Mouse (Mus musculus) lung, adult 18-20 months (tissue): ENCODE data around the gene Nup107.
"Not testable (repeated sequence)": the region's sequence is repeated elsewhere in the genome, so short reads cannot be mapped to it uniquely, and the experiment has no call there.

Source experiments
- DNase-seq, 2 experiments: peaks; one replicate each; pipeline ENCODE4 v3.0.0; 2022; ENCODE audit warnings: mixed read lengths in 2 of 2

Gene Nup107

DNA sequence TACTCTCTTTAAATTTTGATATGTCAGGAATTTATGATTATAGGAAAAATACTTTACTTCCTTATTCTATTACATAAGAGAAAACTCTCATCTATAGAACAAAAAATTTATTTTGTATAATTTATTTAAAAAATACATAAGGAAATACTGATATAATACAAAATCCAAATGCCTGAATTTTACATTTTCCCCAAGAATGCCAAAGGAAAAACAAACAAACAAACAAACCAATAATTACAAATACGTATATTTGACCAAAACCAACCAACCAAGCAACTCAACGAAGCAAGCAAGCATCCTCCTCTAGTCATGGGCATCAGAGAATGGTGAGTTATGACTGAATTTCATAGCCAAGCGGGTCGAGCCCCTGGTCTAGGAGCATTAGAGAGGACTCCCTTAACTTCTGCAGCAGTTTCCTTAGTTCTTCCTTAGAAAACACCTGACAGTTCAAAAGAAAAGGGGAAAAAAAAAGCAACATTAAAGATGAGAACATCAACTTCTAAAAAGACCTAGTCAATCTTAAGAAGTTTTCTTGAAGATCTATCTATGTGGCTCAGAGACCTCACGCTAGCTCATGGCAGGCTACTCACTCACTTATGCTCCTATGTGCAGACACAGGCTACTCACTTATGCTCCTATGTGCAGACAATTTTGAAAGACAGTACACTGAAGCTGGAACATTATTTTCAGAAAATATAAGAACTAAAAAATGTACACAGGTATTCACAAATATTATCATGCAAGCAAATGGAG lies 41.8 kb downstream of the Nup107 start:
- DNase-seq, result no peak

DNA sequence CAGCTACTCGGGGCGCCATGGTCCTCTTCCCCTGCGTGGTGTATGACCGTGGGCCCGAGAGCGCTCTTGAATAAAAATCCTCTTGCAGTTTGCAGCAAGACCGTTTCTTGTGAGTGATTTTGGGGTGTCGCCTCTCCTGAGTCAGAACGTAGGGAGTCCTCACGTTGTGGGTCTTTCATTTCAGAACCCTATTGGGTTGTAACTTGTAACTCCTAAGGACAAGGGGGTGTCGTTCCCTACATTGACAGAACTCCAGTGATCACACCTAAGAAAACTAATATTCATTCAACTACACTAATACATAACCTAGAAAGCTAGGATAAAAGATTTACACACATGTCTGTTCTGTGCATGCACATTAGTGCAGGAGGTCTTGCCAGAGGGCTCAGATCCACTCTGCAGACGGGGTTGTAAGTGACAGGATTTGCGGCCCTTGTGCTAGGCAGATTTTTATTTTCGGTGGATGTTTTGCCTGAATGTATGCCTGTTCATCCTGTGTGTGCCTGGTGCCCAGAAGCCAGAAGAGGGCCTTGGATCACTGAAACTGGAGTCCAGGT lies 42.6 kb downstream of the Nup107 start:
- no peak for DNase-seq

DNA sequence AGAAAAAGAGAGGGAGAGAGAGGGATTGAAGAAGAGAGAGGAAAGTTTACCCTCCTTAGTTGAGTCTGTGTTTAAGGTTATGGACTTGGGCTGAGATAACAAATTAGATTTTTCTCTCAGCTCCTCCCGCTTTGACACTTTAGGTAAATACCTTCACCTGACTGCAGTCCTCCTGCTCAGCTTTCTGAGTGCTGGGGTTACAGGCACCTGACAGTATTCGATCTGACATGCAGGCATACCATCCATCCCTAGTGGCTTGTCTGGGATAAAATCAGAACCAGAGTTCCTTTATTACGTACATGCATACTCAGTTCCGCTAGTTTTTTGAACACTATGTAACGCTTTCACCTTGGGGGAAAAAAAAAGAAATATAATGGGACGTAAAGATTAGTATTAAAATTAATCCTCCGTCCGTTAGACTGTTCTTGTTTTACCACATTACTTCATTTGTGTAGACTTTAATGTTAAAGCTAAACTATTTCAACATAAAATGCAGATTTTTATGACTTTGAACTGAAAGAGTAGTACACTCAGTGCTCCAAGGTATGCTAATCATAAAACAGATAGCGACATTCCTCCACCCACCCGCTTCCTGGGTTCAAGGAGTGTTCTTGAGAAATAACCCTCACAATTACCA lies 43.3 kb downstream of the Nup107 start:
- DNase-seq, result no peak

DNA sequence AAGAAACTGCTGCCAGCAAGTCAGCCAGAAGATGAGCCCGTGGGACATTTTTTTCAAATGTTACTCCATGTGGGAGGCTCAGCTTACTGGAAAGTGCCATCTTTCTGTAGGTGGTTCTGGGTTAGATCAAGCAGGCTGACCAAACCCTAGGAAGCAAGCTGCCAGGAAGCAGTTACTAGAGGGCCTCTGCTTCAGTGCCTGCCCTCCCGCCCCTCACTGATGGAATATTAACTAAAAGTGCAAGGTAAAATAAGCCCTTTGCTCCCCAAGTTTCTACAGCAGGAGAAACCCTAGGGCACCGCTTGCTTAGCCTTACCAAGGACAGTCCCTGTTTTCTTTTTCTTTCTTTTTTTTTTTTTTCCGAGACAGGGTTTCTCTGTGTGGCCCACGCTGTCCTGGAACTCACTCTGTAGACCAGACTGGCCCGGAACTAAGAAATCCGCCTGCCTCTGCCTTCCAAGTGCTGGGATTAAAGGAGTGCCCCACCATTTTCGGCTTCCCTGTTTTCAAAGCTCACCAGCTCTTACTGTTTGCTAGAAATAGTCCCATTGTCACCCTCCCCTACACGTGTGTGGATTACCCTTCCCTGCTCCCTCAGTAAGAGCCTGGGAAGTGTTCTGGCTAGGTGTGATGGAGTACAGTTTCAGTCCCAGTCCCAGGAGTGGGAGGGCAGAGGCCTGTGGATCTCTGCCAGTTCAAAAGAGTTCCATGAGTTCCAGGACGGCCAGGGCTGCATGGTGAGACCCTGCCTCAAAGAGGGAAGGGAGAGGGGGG lies 44.0 kb downstream of the Nup107 start:
- DNase-seq, result no peak

DNA sequence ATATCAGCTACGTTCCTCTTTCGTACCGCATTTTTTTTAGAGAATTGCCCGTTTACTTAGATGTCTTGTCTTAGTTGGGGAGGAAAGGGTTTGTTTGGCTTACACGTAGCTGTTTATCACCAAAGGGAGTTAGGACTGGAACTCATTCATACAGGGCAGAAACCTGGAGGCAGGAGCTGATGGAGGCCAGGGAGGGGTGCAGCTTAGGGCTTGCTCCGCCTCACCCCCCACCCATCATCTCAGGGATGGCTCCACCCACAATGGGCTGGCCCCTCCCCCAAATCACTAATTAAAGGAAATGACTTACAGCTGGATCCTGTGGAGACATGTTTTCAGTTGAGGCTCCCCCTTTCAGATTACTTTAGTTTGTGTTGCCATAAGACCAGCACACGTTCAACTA lies 44.8 kb downstream of the Nup107 start:
- DNase-seq, result no peak

DNA sequence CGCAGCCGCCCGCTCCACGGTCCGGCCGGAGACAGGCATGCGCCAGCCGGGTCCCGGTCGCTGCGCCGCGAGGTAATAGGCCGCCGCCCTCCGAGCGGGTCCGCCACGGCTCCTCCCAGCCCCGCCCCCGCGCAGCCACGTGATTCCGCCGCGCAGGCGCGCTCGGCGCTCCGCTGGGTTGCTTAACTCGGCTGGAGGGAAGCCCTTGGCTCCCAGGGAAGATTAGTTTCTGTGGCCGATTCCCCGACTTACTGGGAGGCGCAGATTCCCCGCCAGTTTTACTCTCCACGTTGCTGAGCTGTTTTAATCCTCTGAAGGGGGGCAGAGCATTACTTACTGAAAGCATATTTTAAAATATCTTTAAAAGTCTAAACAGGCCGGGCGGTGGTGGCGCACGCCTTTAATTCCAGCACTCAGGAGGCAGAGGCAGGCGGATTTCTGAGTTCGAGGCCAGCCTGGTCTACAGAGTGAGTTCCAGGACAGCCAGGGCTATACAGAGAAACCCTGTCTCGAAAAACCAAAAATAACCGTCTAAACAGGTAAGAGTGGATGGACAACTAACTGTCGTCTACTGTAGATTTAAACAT lies 46.1 kb downstream of the Nup107 start, which contains the start of gene Slc35e3:
Slc35e3 (minus strand) TSS at position 69 of the 587 bp plus-strand sequence.
- DNase-seq, result peak; percentile 96 to 97

DNA sequence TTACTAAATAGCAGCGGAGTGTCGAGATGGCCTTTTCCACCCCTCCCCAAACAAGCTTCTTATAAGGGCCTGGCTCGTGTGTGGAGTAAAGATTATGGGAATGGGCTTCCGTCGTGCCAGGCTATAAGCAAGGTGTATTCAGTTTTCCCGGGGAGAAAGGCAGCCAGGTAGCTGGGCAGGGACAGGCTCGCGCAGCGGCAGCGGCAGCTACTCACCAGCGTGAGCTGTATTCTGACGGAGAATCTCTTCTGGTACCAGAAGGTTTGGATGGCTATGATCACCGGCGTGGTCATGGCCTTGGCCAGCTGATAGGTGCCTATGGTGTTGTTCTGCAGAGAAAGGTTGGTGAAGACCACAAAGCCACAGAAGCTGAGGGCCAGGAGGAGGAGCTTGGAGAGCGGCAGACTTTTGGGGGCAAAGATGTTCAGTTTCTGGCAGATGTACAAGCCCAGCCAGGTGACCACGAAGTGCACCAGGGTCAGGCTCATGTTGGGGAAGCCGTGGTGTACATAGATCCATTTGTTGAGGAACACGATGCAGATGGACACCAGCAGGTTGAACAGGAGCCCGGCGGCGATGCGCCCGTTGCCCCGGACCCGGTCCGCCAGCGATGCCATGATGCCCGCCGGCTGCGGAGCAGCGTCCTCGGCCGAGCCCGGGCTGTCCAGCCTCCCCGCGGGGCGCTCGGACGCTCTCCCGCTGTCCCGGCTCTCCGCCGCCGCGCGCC lies 46.8 kb downstream of the Nup107 start:
- not testable (repeated sequence) for DNase-seq

DNA sequence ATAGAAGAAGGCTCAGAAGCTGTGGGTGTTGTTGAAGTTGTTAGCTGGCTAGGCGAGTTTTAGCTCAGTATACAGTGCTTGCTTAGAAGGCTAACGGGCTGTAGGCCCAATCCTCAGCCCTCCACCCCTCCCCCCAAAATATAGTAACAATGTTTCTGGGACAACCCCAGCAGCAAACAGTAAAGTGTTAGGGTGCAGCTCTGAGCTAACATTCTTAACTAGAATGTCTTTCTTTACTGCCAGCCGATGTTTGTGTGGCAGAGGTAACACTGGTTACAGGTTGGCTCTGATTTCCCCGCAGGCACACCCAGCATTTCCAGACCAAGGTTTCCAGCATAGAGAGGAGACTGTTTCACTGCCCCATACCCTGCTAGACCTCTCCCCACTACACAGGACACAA lies 48.6 kb downstream of the Nup107 start:
- peak in 1 of 2 experiments; percentile 28 for DNase-seq

DNA sequence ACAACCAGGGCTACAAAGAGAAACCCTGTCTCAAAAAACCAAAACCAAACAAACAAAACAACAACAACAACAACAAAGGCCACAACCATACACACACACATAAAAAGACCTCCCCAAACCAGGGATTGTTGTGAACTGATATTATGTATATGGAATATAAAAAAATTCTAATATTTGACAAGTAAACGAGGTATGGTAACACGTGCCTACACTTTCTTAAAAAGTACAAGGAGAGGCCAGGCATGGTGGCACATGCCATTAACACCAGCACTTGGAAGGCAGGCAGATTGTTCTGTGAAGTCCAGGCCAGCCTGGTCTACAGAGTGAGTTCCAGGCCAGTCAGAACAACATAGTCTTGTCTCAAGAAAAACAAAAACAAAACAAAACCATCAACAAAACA lies 49.3 kb downstream of the Nup107 start:
- DNase-seq, result no peak

DNA sequence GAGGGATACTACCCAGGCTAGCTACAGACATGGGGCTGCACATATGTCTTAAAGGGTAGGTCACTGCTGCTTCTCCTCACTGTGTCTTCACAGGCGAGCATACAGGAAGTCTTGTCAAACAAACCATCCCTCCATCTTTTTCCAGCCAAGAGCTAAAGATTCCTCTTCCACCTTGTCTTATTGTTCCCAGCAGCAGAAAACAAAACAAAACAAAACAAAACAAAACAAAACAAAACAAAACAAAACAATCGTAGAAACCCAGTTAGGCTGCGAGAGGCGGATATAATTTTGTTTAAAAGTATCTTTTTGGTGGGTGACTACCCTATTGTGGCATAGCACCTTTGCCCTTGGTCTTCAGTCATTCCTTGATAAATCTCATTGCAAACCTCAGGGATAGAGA lies 49.9 kb downstream of the Nup107 start:
- DNase-seq, result no peak

DNA sequence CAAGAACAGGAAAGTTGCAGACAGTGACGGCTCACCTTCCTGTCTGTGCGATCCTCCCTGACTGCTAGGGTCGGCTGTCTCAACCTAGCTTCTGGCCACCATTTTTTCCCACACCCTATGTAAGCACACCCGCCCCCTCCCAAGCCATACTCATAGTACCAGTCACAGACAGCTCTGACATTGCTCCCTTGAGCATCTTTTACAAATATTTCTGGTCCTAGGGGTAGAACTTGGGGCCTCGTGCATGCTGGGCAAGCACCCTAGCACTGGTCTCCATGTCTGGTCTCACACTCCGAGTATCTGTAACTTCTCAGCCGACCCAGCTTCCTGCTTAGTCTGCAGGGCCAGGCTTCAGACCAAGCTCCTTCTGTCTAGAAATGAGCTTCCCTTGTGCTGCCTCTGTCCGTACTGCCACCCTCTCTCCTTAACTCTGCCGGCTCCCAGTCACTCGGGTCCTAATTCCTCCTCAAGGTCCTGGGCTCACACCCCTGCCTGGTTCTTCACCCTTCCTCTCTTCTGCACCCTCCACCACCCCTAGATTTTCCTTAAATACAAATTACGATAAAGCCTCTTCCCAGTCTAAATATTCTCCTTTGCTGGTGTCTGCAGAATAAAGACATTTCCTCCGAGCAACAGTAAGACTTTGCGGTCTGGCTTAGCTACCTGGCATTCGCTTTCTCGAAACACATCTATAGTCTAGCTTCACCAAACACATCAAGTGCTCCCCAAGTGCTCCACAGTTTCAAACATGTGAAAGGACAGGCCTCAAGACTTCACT lies 50.6 kb downstream of the Nup107 start:
- DNase-seq, result no peak

DNA sequence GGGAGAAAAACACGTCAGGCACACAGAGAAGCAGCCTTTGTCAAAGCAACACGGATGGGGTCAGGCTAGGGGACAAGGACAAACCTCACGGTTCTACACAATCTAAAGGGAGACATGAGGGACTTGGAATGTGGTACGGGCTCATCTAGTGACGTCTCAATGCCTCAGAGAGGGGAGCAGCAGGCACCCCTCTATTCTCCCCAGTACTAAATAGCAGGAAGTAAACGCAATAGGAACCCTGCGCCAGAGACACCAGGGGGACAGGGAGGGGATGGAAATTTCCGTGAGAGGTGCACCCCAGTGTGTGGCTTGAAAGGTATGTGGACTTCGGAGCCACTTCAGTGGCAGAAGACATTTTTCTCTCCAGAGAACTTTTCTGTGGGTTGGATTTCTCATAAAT lies 51.6 kb downstream of the Nup107 start:
- no peak for DNase-seq

DNA sequence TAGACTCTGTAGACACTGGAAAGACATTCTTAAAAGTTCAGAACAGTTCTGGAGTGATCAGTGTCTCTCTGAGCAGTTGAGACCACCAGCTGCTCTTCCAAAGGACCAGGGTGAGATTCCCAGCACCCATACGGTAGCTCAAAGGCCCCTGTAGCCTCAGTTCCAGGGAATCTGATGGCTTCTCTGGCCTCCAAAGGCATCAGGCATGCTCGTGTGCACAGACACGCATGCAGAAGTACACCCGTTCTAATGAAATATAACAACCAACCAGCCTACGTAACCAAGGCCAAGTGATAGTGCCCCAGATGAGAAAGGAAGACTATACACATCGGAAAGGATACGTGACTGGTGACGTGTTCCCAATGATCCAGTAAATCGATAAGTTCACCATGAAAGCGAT lies 52.3 kb downstream of the Nup107 start:
- no peak for DNase-seq

DNA sequence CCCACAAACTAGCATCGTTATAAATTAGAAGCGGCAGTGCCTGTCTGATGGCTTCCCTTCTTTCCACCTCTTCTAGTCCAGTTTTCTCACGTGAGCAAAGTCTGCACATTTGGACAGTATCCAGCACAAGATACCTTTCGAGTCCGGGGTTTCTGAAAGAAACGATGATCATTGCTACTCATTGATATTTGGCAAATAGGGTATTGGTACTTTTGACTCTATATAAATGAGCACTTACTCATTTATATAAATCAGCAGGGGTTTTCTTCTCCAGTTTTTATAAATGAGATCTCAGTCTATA lies 52.9 kb downstream of the Nup107 start:
- DNase-seq, result no peak

DNA sequence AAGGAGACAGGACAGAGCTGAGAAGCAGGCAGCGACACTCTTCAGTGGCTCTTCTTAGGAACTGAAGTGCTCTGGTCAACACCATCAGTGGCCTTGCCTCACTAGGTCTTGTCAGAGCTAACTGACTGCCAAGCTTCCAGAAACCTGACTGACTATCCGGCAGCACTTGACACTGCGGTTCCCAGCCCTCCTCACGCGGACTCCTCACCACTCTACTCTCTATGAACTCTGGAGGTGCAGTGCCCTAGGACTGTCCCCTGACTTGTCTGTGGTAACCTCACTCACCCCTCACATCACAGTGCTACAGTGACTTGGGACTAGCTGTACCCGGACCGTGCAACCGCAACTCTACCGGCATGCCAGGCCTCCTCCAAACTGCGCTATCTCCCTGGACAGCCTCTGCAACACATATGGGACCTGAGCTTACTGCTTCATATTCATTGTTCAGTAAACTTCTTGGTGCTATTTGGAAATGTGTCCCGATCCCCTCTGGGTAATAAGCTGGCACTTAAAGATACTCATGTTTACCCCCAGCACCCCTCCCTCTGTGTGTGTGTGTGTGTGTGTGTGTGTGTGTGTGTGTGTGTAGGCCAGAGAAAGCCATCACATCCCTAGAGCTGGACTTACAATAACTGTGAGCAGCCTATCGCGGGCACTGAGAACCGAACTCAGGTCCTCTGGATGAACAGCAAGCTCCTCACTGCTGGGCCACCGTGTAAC lies 53.4 kb downstream of the Nup107 start:
- no peak for DNase-seq

DNA sequence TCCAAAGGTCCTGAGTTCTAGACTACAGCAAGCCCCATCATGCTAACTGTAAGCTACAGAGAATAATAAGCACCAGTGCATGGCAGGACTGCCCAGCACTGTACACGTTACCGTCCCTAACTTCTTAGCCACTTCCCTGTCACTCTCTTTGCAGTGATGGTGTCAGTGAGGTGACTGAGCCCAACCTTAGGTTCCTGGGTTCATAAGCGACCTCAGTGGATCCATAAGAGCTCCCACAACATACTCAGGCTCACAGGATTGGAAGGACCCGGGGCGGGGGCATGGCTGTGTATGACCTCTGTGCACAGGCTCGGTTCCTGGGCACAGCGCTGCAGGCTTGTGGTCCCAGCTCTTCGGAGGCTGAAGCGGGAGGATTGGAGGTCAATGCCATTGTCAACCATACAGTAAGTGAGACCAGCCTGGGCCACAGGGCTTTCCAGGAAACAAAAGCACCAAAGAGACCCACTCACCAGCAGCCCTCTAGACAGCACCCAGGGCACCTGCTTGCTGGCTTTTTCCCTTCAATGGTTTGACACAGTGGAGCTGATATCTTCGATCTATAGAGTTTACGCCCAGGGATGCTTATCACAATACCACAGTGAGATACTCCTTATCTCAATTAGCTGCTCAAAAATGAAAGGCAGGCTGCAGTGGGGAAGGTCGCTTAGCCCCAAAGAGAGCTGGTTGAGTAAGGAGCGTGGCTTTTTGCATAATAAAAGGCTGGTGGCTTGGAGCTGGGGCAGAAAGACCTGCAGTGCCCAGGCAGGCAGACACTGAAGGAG lies 54.2 kb downstream of the Nup107 start:
- no peak for DNase-seq

DNA sequence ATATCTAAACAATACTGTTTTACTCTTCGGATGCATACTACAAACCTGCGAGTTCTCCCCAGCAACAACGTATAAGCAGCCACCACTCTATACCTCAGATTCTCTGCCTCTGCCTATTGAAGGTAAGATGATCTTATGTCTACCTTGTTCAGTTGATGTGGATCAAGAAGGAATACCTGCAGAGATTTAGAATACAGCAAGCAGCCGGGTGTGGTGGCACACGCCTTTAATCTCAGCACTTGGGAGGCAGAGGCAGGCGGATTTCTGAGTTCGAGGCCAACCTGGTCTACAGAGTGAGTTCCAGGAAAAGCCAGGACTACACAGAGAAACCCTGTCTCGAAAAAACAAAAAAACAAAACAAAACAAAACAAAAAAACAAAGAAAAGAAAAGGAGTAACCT lies 55.0 kb downstream of the Nup107 start:
- DNase-seq, result not testable (repeated sequence)

DNA sequence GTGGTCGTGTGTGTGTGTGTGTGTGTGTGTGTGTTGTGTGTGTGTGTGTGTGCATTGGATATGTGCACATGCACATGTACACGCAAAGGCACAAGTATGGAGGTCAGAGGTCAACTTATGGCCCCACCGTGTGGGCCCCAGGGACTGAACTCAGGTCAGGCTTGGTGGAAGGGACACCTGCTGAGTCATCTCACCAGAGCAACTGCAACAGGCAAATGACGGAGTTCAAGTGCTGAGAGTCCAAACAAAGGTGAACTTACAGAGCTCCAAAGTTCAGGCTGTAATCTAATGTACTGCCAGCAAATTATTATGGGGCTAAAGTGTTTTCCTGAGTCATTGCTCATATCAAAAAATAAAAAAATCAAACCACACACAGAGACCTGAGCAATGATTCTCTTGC lies 55.4 kb downstream of the Nup107 start:
- DNase-seq, result no peak

DNA sequence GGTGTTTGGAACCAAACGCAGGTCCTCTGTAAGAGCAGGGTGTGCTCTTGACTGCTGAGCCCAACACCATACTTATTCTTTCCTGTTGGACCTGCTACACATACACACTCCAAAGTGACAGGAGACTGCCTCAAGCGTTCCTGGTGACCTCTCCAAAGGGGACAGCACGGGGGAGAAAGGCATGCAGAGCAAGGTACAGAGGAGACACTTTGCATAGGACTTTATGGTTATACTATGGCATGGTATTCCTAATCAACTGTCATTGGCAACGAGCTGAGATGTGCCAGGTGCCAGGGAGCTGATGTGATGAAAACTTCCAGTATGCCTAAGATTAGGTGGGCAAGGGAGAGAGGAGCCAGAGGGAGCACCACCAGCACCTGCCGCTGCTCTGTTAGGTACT lies 55.9 kb downstream of the Nup107 start:
- no peak for DNase-seq

DNA sequence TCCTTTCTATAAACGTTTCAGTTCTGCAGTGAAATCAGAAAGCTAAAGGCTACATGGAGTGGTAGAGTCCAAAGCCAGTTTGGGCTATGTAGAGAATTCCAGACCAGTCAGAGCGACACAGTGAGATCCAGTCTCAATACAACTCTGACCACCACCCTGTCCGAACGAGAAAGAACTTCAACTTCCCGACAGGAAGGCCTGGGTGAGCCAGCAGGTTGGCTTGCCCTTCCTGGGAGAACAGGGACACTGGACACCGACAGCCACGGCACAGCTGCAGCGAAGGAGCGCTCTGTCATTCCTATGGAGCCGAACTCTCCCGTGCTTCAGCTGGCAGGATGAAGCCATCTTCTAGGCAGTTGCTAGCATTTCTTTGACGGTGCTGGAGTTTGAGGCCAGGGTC lies 57.1 kb downstream of the Nup107 start:
- not testable (repeated sequence) for DNase-seq
